Mouse (Mus musculus) R1 (cell line): ENCODE data around the gene Fsip1.

Source experiments
- DNase-seq: peaks from one replicate; pipeline ENCODE4 v3.0.0-alpha.2; 2018; ENCODE audit warnings: low read depth, low spot score

Gene Fsip1

GRCm38 (mm10) chr2:118254516-118254915, 2.2 kb downstream of the Fsip1 start:
- DNase-seq, result no peak

GRCm38 (mm10) chr2:118248966-118249365, 7.8 kb downstream of the Fsip1 start:
- no peak for DNase-seq

DNA sequence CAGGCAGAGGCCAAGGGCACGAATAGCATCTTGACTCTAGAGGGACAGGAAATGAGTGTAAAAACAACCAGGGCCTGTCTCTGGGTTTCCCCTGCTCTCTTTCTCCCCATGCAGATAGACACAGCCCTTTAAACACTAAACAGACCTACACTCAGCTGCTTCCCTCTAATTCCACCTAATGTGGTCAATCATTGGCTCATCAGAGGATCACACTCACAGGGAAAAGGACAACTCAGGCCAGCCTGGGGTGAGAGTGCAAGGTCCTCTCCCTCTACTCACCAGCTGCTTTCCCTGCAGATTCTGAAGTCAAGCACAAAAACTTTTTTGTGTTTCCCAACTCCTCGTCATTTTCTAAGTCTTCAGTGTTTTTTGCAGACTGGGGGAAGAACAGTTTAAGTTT, 8.8 kb downstream of the Fsip1 start:
- no peak for DNase-seq

DNA sequence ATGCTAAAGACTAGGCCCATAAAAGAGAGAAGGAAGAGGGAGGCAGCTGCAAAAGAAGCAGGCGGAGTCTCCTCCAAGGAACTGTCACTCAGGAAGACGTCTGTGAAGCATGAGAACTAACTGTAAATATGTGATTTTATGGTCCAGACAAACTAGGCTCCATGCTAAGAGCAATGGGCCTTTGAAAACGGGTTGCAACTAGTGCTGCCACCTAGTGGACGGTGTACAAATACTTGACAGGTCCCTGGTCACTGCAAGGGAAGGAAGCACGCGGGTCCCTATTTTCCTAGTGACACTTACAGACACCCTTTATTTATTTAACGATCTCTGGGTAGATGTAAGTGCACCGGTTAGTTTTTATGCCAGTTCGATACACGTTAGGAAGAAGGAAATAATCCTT, 10.9 kb downstream of the Fsip1 start:
- peak; percentile 77 for DNase-seq

DNA sequence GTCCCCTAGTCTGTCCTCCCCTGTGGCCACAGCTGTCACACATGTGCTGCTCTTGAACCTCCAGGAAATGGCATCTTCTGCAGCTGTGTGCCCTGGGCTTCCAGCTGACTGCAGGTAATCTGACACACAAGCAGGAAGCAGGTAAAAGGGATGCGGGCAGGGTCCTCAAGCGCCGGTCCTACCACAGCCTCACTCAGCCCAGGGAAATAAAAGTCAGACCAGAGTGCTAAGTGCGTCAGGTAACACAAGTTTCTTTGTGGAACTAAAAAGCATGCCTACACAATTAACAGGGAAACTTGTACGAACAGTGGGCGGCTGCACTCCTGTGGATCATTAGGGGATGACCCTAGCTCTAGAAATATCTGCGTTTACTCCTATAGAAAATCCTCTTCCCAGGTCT, 20.6 kb downstream of the Fsip1 start:
- DNase-seq, result no peak

GRCm38 (mm10) chr2:118235614-118236013, 21.2 kb downstream of the Fsip1 start:
- DNase-seq, result no peak

- no peak for DNase-seq
Measured at GRCm38 (mm10) chr2:118230544-118230943, 26.2 kb downstream of the Fsip1 start.

- no peak for DNase-seq
Measured at GRCm38 (mm10) chr2:118228486-118229079, 28.2 kb downstream of the Fsip1 start.

GRCm38 (mm10) chr2:118225316-118226041, 31.3 kb downstream of the Fsip1 start:
- no peak for DNase-seq

DNA sequence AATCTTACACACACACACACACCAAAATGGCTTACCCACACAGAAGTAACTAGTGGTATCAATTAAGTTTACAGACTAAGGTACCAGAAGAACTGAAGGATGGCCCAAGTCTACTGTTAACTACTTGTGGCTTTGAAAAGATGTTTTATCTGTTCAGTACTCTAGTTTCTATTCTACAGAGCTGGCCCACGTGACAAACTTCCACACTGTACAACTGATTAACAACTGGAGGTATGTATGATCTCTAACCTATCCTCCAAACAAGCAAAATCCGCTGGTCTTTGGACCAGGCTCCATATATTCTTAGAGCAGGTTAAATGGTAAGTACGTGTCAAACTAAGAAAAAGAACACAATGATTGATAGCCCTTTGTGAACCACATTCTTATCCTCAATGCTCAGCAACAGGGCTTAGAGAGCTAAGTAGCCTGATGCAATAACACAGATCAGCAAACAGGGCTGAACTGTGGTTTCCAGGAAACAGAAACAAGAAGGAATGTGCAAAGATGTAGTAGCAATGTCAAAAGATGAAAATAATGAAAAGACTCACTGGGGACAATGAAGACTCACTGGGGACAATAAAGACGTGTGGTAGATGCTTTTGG, 38.7 kb downstream of the Fsip1 start:
- peak; percentile 21 for DNase-seq

DNA sequence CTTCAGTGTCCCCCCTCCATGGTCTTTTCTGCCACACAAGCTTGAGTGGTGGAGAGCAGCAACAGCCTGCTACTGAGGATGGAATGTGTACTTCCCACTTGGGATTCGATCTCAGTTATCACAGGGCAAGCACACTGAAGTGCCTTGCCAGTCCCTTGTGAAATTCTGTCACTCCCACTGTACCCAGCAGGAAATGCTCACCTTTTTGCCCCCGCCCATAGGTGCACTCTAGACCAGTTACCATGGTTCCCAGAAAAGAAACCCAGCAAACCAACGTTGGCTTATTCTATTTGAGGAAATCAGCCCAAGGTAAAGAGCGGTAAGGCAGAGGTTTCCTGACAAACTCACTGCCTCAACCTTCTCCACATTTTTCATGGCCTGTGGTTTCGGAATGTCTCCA, 47.1 kb downstream of the Fsip1 start:
- no peak for DNase-seq

- no peak for DNase-seq
Measured at GRCm38 (mm10) chr2:118208651-118209050, 48.1 kb downstream of the Fsip1 start.

- DNase-seq, result no peak
Measured at GRCm38 (mm10) chr2:118205991-118206585, 50.7 kb downstream of the Fsip1 start.

GRCm38 (mm10) chr2:118204646-118205045, 52.1 kb downstream of the Fsip1 start:
- no peak for DNase-seq

DNA sequence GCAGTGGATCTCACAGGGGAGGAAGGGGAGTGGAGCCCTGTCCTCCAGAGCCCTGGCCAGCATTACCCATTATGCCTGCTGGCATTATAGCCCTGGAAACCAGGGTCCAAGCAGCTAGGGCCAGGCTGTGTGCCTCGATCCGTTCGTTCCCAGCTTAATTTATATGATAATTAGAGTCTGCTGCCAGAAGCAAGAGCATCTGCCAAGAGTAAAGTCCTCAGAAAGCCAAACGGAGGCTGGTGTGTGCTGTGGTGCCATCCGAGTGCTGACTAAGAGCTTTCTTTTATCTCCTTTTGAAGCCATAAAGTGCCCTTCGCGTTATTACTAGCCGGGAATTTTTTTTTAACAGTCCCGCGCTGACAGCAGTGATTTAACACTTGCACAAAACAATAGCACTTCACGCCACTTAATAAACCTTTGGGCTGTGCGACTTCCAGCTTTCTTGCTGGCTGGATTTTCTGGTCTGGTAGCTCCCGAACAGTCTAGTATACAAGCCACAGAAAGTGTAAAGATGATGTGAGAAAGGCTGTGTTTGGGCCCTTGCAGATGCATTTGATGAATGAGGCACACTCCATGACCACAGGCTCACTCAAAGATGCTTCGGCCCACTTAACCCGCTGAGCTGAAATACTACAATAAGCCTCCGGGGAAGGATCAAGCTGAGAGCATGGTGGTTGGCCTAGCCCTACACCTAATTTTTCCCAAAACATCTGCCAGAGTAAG, 52.9 kb downstream of the Fsip1 start:
- no peak for DNase-seq

DNA sequence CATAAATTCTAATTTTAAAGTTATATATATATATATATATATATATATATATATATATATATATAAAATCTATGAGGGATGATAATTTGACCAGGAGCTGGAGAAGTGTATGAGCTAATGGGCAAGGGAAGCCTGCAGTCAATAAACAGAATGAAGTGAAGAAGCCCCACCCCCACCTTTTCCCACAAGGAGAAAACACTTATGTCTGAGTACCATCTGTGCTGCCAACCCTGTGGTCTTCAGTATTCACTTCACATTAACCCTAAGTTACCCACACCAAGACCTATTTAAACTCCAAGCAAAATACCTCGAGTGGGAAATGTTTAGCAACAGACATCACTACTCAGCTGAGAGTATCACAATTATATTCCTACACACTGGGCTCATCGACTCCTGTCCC, 53.8 kb downstream of the Fsip1 start:
- no peak for DNase-seq

GRCm38 (mm10) chr2:118201983-118202382, 54.8 kb downstream of the Fsip1 start:
- no peak for DNase-seq

- peak; percentile 83 for DNase-seq
Measured at GRCm38 (mm10) chr2:118199867-118200266, 56.9 kb downstream of the Fsip1 start.

- peak; percentile 56 for DNase-seq
Measured at GRCm38 (mm10) chr2:118196966-118197365, 59.8 kb downstream of the Fsip1 start.

GRCm38 (mm10) chr2:118182136-118182535, 74.6 kb downstream of the Fsip1 start:
- no peak for DNase-seq

- DNase-seq, result peak; percentile 52
Measured at GRCm38 (mm10) chr2:118179873-118180585, 76.7 kb downstream of the Fsip1 start.
